Mouse (Mus musculus) liver, postnatal 0 days (tissue): ENCODE results near the gene Sec24b.

Experiments
- CTCF ChIP-seq: sonication (generic); IDR thresholded peaks from 2 replicates; pipeline ENCODE4 v1.5.1; 2016; ENCODE audit warnings: antibody characterized with exemption, low read depth
- EP300 ChIP-seq: IDR thresholded peaks from 2 replicates; pipeline ENCODE4 v1.6.1; 2016; ENCODE audit warnings: antibody characterized with exemption, low read depth, mild to moderate bottlenecking

DNA sequence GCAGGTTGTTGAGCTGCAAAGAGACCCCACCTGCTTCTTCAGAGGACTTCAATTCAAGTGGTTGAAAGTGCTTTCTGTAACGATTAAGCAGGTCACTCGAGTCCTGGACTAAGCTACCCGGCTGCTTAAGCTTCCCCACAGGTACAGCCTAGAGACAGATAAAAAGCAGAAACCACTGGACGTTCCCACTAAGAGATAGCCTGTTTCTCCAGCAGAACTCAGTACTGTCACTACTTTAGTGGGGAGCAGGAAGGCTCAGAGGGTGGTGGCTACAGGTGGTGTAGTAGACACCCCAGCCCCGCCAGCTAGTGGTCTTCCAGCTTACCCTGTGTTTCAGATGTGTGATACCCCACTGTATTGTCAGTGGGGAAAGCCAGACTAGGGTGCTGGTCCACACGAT is 19.3 kb upstream of the Sec24b start:
- TF ChIP-seq EP300 (no peak), CTCF (no peak)
